Mouse (Mus musculus) lung, postnatal 25 days (tissue): ENCODE measurements around the gene Dnah2.
A peak's percentile ranks its signal among the peaks of the same experiment; 100 is the strongest.

Experiments
- DNase-seq: peaks from one replicate; pipeline ENCODE4 v3.0.0; 2022; ENCODE audit warnings: low spot score

Gene Dnah2

DNA sequence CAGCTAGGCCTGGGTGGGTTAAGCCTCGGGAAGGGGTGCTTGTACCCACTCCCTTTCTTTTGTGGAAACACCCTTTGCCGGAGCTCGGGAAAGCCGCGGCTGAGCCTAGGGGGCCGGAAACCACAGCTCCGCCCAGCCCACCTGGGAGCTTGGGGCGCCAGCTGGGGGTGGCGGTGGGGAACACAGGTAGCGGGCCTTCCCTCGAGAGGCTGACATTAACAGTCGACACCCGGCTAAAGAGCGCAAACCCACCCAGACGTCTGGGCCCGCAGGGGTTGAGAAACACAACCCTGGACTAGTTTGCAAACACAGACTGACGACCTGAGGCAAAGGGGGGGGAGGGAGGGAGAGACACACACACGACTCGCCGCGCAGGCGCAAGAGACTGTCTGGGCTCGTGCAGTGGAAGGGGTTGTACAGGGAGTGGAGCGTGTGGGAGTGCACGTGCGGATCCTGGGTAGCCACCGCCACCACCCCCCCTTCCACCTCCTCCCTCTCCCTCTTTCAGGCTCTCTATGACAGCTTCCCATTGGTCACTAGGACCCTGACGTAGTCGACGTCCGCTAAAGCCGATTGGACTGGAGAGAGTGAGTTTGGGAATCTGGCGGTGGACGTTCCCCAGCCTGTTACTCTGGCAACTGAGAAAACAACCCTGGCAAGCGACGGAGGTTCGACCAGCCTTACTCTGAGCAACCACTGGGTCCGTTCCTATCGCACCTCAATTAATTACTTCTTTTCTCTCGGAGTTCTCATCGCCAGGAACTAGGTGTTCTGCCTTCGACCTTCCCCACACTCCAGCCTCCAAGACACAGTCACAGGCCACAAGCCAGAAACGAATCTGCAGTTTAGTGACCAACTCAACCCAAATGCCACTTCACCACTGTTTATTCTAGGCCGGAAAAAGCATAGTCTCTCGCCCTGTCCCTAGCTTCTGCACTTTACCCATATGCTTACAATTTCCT, 130.1 kb downstream of the Dnah2 start:
- DNase-seq: peak; percentile 97

DNA sequence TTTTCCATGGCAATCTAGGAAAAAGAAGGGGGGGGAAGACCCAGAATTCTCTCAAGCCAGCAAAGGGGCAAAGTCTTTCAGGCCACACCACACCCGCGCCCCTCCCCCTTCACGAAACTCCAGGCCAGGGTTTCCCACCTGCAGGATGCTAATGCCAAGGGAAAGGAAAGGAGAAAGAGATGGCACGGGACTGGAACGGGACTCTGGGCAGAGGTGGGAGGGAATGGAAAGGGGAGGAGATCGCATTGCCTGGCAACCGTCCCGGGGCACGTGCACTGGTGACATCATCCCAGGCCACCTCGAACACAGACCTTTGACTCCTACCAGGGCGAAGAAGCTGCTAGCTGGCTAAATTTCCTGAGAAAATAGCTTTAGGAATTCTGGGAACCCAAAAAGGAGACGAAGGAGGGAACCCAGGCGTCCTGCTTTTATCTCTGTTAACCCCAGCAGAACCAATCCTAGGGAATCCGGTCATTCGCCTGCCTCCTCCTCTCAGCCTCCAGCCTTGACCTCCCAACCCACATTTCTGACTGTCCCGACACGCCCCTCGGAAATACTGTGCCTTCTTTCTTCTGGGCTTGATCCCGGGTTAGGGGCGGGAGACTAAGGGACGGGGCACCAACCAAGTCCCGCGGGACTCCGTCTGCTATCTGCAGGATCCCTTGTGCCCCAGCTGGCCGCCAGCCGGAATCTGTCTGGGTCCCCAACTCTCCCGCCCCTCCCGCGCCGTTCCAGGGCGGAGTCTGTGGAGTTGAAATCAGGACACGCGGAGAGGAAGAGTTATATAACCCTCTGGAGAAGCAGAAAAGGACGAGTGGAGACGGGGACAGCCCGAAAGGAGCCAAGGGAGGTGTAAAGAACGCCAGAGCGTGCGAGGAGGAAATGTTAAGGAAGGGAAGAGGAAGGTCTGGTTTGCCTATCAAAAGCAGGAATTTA, 131.2 kb downstream of the Dnah2 start:
- DNase-seq: peak; percentile 96

DNA sequence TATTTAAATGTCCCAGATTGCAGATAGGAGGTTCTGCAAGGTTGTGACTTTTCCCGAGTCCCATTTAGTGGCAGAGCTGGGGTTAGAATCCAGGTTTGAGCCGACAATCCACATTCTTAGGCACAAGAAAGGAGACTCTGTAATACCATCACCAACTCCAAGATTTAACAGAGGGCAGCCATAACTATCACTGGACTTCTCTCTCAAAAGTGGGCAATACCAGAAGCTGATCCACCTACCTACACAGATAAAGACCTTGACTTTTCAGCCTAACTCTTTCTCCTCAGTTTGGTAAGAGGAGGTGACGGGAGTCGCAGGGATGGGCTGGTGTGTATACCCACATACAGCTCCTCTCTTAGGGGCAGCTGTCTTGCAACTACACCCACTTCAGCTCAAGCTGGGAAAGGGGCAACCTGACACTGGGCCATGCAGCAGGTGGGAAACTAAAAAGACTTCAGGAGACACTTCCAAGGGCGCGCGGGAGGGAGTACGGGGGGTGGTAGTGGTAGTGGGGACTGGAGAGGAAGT, 131.9 kb downstream of the Dnah2 start:
- DNase-seq: no peak

DNA sequence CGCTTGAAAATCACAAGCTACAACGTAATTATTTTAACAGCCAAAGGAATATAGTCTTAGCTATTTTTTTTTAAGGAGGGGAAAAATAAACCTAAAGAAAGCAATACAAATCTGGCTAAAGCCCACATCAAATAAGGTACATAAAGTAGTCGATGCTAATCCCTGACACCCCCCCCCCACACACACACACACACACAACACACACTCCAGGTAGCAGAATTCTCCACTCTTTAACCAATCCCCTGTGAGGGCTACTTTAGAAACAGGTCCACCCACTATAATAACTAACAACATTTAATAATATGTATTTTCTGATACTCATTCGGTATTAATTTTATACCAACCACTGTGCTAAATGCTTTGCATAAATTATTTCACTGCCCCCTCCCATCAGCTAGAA, 132.4 kb downstream of the Dnah2 start:
- DNase-seq: no peak

DNA sequence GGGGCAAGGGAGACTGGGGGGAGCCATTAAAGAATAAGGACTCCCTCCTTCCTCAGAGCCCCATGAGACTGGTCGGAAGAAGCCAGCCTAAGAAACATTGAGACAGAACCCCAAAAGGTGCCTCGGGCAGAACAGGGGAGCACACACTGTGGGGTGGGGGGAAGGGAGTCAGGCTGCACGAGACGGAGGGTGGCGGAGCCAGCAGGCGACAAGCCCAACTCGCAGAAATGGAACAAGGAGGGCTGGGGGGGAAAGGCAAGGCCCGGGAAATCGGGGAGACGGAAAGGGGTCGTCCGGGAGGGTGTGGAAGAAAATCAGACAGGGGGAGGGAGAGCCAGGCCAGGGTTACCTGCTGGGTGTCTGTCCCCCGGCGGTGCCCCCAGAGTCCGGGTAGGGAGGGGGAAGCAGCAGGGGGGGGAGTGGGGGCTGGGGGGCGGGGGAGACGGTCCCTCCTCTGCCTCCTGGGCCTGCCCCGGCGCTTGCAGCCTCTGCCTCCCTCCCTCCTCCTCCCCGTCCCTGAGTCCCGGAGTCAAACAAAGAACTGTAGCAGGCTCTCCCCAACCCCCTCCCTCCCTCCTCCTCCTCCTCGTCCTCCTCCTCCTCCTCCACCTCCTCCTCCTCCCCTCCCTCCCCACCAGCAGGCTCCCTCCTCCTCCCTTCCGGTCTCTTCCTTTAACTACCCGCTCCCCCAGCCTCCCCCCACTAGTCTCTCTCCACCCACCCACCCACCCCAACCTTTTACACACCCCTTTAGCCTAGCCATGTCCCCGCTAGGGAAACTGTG, 133.1 kb downstream of the Dnah2 start:
- DNase-seq: no peak

DNA sequence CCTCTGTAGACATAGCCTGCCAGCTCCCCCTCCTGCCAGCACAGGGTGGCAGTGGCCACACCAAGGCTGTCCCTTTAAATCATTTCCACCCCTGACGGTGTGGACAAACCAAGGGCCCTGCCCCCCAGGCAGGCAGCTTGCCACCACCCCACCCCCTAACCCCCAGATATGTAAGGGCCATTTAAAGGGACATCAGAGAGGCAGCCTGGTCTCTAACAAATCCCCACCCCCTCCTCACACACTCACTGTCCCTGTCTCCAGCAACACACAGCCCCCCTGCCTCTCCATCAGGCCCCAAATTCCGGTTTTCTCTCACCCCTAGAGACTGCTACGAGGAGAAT, 133.6 kb downstream of the Dnah2 start:
- no peak for DNase-seq

DNA sequence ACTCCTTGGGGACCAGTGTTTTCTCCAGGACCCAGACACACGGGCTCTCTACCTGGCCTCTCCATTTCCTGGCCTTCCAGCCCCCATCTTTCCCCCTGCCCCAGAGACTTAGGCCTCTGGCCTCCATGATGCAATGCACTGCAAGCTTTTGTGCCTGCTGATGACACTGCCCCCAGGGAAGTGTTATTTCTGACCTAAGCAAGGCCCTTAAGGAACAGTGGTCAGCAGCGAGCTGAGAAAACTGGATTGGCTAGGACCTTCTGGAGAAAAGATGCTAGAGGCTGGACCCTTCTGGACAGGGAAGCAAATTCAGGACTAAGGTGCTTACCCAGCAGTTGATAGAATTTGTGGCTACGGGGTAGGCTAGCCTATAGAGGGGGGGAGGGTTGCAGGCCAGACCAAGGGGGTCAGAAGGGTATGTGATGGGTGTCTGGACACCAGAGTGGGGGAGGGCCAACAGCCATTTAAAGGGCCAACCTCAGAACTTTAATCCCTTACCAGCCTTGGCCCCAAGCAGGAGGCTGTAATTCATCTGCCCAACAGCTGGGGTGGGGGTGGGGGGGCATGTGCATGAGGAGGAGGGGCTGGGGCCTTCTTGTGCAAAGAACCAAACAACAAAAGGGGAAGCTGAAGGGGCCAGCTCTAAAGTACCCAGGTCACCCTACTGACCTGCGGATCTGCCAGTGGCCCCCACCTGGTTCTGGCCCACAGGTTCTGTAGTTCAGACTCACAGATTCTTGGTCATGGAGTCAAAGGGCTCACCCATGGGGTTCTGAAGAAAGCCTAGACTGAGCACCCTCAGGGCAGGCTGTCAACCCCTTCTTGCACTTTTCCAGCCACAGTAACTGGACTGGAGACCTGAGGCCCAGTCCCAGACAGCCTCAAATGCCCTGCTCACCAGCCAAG, 134.2 kb downstream of the Dnah2 start:
- no peak for DNase-seq

DNA sequence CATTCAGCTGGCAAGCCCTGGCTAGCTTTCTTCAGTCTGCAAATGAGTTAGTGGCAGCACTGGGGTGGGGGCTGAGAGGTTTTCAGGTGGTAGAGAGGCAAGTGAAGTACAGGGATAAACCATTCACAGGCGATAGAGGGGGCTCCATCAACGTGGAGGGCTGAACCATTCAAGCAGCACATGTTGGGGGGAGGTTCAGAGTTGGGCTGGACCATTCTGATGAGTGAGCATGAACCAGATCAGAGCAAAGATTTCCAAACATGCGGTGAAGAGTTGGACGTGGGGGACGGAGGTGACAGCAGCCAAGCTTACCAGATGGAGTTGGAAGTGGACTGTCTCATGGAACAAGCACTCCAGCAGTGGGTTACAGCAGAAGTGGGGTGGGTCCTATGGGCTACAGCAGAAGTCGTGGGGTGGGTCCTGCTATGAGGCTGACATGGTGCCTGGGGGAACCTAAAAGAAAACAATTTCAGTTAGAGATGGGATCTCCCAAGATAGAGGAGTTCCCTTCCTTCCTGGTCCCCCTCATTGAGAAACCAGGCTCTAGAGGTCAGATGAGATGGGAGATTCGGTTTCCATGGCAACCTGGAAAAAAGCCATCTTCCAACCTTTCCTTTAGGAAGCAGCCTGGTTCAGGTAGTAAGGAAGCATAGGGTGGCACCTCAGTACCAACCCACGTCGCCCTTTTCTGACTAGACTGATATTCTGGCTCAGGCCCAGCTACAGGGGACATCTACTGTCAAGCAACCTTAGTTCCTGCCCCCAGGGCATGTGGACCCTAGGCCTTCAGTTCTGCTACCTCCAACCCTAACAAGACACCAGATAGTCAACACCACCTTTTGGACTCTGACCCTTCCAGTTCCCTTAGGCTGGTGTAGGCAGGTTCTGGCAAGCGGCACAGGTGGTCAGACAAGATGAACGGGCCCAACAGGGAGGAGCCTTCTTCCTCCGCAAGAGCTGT, 135.4 kb downstream of the Dnah2 start, which contains the start of gene Kdm6b:
Gene Kdm6b, minus strand, starts transcription at position 455 of the 961 bp plus-strand sequence.
- no peak for DNase-seq

DNA sequence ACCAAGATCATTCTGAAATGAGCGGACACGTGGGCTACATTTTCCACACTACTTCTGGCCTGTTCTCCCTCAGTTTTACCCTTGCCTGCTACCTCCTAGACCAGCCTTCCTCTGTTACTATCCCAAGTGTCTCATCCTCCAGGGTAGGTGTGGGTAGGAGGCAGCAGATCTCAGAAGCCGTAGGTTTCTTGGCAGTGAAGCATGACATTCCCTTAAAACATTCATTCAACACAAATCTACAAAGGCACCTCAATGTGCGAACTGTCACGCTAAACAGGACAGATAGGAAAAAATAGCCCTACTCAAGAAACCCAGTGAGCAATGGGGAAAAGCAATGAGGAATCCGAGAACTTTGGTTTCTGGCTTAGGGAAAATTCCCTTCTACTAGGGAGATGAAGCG, 136.4 kb downstream of the Dnah2 start:
- DNase-seq: no peak

DNA sequence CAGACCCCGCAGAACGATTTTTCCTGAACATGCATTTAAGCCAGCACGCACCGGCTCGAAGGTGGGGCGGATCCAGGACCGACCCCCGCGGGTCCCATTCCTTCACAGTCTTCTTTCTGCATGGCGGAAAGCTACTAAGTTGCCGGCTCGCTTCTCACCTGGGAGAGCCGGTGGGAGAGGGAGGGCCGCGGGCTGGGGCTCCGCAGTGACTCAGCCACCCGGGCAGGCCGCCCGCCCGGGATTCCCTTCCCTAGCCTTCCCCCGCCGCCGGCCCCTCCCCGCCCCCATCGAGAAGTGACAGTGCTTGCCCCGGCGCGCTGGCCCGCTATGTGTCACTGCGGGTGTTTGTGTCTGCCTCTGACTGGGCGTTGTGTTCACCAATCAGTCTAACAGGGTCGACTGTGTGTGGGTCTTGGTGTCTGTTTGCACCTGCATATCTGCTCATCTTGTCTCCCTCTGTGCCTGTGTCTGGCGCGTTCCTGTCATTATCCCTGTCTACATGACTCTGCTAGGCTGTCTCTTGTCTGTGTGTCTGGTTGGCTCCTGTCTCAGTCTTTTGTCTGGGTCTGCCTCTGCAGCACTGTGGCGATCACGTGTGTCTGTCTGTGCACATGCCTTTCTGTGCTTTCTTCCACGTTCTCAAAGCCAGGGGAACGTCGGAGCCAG, 137.2 kb downstream of the Dnah2 start:
- no peak for DNase-seq

DNA sequence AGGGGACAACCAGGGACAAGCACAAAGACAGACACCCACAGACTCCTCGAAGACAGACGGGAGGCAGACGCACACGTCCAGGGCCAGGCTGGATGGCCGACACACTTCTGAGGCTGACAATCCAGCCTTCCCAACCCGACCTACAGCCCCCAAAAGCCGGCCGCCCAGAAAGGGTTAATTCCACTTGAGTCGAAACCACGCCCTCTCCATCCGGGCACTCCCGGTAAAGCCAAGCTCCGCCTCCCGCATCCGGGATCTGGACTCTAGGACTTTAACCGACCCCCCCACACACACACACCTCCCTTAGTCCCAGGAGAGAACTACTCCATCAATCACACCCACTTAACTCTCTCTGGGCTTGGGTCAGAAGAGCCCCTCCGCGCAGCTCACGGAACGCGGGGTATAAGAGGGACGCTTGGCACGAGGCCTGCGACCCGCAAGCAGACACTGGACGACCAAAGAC, 137.8 kb downstream of the Dnah2 start:
- peak; percentile 93 for DNase-seq

DNA sequence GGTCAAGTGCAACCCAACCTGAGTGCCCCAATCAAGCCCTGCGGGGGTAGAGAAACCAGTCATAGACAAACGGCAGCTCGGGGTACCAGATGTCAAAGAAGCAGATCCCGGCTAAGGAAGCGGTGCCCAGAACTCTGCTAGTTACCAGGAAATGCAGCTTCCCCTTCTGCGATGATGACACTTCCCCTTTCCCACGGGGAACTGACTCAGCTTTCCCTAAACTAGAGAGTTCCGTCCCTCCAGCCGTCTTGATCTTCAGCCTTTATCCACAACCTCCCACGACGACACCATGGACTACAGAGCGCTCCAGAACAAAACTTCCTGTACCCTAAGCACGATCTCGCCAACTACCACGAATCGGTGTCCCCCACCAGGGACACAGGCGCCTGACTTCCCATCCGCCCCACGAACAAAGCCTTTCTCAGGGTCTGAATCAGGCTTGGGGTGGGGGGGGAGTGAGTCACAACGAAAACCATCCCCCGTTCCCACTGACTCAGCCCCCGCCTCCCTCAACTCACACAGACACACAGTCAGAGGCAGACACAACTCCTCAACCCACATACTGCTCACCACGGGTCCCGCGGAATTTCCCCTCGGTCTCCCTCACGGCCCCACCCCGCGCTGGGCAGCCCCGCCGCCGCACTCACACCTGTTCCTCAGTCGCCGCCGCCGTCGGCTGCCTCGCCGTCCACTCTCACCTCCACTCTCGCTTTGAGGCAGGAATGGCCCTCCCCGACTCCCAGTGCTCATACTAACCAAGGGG, 138.4 kb downstream of the Dnah2 start:
- DNase-seq: peak; percentile 86

DNA sequence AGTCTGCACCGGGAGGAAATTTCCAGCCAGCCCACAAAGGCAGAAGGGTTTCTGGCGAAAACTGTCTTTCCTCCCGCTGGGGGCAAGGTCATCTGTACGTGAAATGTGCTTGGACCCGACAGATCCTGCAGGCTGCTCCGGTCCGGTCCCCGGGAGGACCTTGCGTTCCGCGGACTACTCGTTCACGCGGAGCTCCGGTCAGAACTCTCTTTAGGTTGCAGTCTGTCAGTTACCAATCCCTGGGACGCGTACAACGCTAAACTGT, 138.9 kb downstream of the Dnah2 start:
- no peak for DNase-seq

DNA sequence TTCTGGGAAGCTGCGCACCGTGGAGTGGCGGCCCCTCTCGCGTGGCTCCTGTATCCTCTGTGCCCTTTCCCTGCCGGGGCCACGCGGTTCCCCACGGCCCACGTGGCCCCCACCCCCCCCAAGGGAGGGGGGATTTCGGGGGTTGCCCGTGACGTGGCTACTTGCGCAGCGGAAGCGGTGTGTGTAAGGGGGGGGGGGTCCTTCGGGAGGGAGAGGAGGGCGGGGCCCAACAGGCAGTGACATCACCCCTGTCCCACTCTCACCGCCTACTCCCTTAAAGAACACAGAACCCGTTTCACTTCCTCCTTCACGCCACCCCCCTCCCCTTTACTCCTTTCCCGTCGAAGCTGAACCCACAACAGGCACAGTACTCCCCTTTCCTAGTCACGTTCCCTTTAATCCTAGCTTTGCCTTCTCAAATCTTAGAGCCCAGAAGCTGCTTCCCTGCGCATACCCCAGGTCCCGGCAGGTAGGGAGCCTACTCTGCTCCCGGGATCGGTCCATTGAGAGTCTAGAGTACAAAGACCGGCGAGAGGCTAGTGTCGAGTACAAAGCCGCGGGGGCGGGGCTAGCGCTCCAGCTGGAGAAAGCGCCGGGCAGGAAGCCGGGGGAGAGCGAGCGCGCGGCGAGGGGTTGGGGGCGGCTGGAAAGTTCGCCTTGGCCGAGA, 139.4 kb downstream of the Dnah2 start:
- DNase-seq: peak; percentile 85

DNA sequence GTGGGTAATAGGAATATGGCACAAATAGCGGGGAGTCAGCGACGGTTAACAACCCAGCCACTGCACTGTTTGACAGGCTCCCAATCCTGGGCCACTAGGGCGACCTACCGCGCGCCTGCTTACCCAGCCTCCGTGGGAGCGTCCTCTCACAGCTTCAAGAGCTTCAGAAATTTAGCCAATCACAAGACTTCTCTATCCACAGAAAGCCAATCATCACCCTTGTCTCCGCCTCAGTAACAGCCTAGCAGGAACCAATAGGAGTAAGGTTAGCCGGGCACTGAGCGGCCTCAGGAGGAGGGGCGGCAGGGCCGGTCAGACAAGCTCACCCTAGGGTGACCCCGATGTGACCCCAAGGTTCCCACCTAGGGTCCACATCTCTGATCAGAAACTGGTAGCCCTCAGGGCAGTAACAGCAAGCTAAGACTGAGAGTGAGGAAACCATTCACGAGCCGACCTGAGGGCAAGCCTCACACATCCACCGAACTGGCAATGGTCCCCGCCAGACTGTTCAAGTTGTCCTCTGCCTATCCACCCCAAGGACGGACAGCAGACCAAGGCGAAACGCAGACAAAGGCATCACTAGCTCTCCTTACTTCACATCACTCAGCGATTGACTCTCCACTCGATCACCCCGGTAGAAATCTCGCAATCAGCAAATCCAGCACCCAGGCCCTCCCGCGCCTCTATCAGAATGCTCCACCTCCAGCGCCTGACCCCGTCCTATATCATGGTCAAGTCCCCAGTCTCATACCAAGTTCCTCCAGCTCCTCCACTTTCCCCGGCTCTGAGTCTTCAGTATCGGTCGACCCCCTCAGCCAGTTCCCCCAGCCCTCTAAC, 140.2 kb downstream of the Dnah2 start:
- DNase-seq: peak; percentile 94

DNA sequence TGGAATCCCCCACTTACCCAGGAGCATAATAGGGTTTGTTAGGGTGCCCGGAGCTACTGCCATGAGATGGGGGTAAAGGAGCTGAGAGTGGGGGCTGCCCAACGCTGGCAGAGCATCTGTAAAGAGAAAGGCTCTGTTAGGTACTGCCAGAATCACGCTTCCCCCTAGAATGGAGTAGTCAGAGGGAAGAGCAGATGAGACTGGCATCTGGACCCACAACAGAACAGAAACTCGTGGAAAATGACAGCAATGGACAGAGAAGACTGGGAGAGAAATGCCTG, 141.2 kb downstream of the Dnah2 start:
- DNase-seq: no peak
